Mouse (Mus musculus) forebrain, embryonic 11.5 days (tissue): ENCODE data around the gene Fen1. TPM values are rescaled to one million over a fixed set of nuclear protein-coding genes. Genes with fewer than 3 reads are reported as not detected.

Experiments used
- ATAC-seq: fragments of 200-750 bp; cut with Nextera tagmentation; replicated peaks from 2 replicates; pipeline ENCODE4 v1.8.0; 2017; ENCODE audit warnings: moderate TSS enrichment; ENCODE audit not compliant: low FRiP score
- DNase-seq: peaks from one replicate; pipeline ENCODE4 v3.0.0-alpha.2; 2017; ENCODE audit warnings: low spot score
- H3K27ac ChIP-seq: fragments of 300-500 bp; sonication (generic); 2 replicates; pipeline ENCODE4 v1.5.1; 2014; ENCODE audit warnings: low read depth, low read length
- H3K27me3 ChIP-seq: fragments of 300-500 bp; sonication (generic); 2 replicates; pipeline ENCODE4 v1.6.1; 2014; ENCODE audit warnings: mild to moderate bottlenecking, low read length, mixed read lengths; ENCODE audit not compliant: control insufficient read depth, insufficient read depth
- H3K36me3 ChIP-seq: fragments of 300-500 bp; sonication (generic); 2 replicates; pipeline ENCODE4 v1.6.1; 2014; ENCODE audit warnings: mild to moderate bottlenecking, low read length, moderate library complexity, mixed read lengths; ENCODE audit not compliant: control insufficient read depth, insufficient read depth
- H3K4me1 ChIP-seq: fragments of 300-500 bp; sonication (generic); replicated peaks from 2 replicates; pipeline ENCODE4 v1.6.1; 2014; ENCODE audit warnings: low read length, mixed read lengths; ENCODE audit not compliant: control insufficient read depth, insufficient read depth
- H3K4me2 ChIP-seq: fragments of 300-500 bp; sonication (generic); 2 replicates; pipeline ENCODE4 v1.6.1; 2014; ENCODE audit warnings: low read depth, mild to moderate bottlenecking, low read length, moderate library complexity, mixed read lengths; ENCODE audit not compliant: severe bottlenecking
- H3K4me3 ChIP-seq: fragments of 300-500 bp; sonication (generic); 2 replicates; pipeline ENCODE4 v1.5.1; 2014; ENCODE audit warnings: low read depth, low read length
- H3K9ac ChIP-seq: fragments of 300-500 bp; sonication (generic); 2 replicates; pipeline ENCODE4 v1.6.1; 2014; ENCODE audit warnings: low read length
- H3K9me3 ChIP-seq: fragments of 300-500 bp; sonication (generic); 2 replicates; pipeline ENCODE4 v1.6.1; 2016; ENCODE audit warnings: low read length, mixed read lengths; ENCODE audit not compliant: control insufficient read depth
- WGBS: fragments of 180-500 bp; shearing (Covaris S2); extraction: QIAGEN DNeasy Blood & Tissue Kit; methylation state at CpG from one replicate; pipeline ENCODE4 v1.1.7; 2014; 5-methylcytosine and 5-hydroxymethylcytosine counted together
- polyA plus RNA-seq: library from polyadenylated mRNA; unstranded; fragments of >200 nt; fragmentation: Nextera tagmentation; extraction: Ambion mirVana; gene quantifications from 2 replicates; pipeline ENCODE4 v1.2.1, GENCODE M21; 2014

Fen1 gene
- polyA plus RNA-seq = 151 TPM in 2 replicates

DNA sequence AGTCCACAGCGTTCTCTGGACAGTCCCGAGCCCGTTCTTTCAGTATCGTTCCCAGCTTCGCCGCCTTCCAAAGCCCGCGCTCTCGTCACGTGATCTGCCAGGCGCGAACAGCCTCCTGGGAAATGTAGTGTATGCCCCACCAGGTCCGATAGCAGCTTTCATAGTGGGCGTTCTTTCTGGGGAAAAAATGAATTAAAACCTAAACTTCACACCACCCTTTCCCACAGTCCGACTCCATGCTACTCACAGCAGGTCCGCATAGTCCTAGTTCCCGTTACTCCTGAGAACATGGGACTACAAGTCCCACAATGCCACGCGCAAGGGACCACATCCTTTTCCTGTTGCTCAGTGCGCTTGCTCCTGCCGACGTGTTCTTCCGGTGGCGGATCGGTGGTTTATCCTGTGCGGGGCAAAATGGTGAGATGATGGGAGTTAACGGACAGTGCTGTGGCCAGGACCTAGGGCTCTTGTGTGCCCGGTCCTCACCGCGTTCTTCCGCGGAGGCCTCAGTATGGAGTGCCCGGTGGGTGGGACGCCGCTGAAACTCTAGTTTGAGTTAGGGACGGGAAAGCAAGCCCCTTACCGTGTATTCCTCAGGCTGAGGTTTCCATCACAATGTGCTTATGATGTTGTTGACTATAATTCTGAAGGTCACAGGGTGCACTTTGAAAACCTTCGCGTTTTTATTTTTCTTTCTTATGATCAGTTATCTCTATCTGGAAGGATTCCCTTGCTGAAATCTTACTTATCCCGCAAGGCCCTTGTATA lies at the start of gene Fen1, which contains the start of gene Tmem258:
Gene Fen1, minus strand, starts transcription at position 322 of the 768 bp plus-strand sequence.
Gene Tmem258, plus strand, starts transcription at position 167 of the 768 bp plus-strand sequence.
- Histone ChIP-seq H3K27ac (peak within 1 kb of the TSS; percentile 81), H3K9ac (peak within 1 kb of the TSS; percentile 79), H3K4me3 (peak within 1 kb of the TSS; percentile 67), H3K4me1 (peaks cover 5% of the 10 kb centered on the region; the same call in 1 of the 2 replicates), H3K27me3 (no peaks in the 10 kb centered on the region), H3K4me2 (peak within 1 kb of the TSS; percentile 76), H3K36me3 (peaks cover 11% of the 10 kb centered on the region), H3K9me3 (no peaks in the 10 kb centered on the region)
- DNase-seq (peak; percentile 93), ATAC-seq (peak; percentile 94)
- WGBS = under 1% methylated on average over 40 of the region's 40 CpGs

DNA sequence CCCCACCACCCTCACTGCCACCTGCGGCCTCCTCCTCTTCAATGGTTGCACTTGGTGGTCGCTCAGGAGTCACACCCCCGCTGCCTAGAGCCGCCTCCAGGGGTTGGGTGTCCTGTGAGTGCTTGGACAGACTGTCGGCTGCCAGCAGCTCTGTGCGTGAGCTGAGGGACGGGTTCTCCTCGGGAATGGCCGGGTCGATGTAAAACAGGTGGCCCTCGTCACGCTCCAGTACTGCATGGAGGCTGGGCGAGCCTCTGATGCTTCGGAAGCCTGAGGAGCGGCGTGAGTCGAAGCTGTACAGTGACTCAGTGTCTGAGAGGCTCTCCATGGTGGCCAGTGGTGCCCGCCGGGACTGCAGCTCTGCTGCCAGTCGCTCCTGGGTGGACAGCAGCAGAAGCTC lies 44.2 kb upstream of the Fen1 start:
- H3K36me3 ChIP-seq = no peaks in the 10 kb centered on the region
- no peak overlapping the region for H3K9ac ChIP-seq
- H3K4me1 ChIP-seq = peaks cover under 1% of the 10 kb centered on the region; the same call in 1 of the 2 replicates
- no peak overlapping the region for H3K4me3 ChIP-seq
- no peaks in the 10 kb centered on the region for H3K9me3 ChIP-seq
- 61% methylated on average over 20 of the region's 20 CpGs for WGBS
- no peak for DNase-seq
- H3K27me3 ChIP-seq = no peaks in the 10 kb centered on the region
- H3K27ac ChIP-seq = no peak overlapping the region
- no peak for ATAC-seq
- H3K4me2 ChIP-seq = no peak overlapping the region

DNA sequence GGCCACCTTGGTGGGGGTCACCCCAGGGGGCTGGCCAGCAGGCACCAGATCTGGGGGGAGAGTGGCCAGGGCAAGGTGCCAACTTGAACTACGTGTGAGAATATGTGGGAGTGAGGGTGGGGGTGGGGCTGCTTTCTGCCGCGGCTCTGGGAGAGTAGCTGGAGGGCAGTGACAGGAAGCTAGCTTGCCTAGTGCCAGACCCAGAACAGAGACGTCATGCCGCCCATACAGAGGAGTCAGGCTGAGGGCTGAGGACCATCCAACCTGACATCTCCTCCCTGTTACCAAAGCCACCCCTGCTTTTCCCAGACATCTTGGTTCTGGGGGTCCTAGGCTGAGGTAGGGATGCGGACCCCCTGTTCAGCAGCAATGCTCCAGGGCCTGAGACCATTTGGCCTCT lies 43.2 kb upstream of the Fen1 start:
- 56% methylated on average over 6 of the region's 6 CpGs for WGBS
- no peak for DNase-seq
- H3K4me3 ChIP-seq = no peak overlapping the region
- H3K9me3 ChIP-seq = no peaks in the 10 kb centered on the region
- no peak overlapping the region for H3K27ac ChIP-seq
- H3K4me2 ChIP-seq = no peak overlapping the region
- no peak for ATAC-seq
- no peaks in the 10 kb centered on the region for H3K27me3 ChIP-seq
- no peak overlapping the region for H3K9ac ChIP-seq
- H3K4me1 ChIP-seq = peaks cover 5% of the 10 kb centered on the region; the same call in 1 of the 2 replicates
- no peaks in the 10 kb centered on the region for H3K36me3 ChIP-seq

DNA sequence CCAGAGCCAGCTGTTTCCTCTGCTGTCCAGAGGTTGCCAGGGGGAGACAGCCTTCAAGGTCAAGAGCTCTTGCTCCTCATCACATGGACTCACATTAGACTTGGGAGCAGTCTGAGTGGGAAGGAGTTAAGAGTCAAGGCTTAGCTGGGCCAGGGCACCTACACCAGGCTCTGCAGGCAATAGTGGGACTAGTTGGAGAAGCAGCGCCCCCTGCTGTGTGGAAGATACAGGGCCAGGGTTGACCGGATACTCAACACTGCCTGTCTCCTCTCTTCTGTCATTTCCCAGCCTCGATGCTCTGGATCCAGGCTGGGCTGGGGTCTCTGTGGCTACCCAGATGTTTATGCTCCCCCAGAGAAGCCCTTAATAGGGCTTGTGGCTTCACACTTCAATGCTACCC lies 40.2 kb upstream of the Fen1 start:
- Histone ChIP-seq H3K9ac (no peak overlapping the region), H3K27me3 (peaks cover 9% of the 10 kb centered on the region), H3K36me3 (no peaks in the 10 kb centered on the region), H3K4me1 (peaks cover 10% of the 10 kb centered on the region), H3K4me2 (no peak overlapping the region), H3K9me3 (no peaks in the 10 kb centered on the region), H3K27ac (no peak overlapping the region), H3K4me3 (no peak overlapping the region)
- ATAC-seq (no peak), DNase-seq (no peak)
- 33% methylated on average over 3 of the region's 3 CpGs for WGBS

DNA sequence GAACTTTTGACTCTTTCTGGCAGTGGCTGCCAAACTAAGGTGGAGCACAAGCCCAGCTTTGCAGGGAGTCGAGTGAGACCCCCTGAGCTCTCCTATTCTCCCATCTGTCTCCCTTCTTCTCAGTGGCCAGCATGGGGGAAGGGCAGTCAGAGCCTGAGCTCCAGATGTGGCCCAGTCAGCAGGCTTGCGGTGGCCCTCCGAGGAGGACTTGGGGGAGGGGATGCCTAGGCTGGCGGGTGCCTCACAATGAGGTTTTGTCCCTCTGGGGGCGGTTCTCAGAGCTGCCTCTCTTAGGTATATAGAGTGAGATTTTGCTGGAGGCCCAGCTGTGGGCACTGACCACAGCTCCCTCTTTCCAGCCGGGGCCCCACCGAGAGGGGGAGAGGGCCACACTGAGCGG lies 38.9 kb upstream of the Fen1 start:
- peaks cover 9% of the 10 kb centered on the region for H3K27me3 ChIP-seq
- H3K4me3 ChIP-seq = no peak overlapping the region
- peak overlapping the region; percentile 20; the same call in 1 of the 2 replicates for H3K9ac ChIP-seq
- WGBS = 6% methylated on average over 8 of the region's 8 CpGs
- no peak overlapping the region for H3K27ac ChIP-seq
- ATAC-seq (no peak), DNase-seq (peak; percentile 67)
- peaks cover 10% of the 10 kb centered on the region for H3K4me1 ChIP-seq
- H3K4me2 ChIP-seq = no peak overlapping the region
- no peaks in the 10 kb centered on the region for H3K9me3 ChIP-seq
- H3K36me3 ChIP-seq = no peaks in the 10 kb centered on the region

DNA sequence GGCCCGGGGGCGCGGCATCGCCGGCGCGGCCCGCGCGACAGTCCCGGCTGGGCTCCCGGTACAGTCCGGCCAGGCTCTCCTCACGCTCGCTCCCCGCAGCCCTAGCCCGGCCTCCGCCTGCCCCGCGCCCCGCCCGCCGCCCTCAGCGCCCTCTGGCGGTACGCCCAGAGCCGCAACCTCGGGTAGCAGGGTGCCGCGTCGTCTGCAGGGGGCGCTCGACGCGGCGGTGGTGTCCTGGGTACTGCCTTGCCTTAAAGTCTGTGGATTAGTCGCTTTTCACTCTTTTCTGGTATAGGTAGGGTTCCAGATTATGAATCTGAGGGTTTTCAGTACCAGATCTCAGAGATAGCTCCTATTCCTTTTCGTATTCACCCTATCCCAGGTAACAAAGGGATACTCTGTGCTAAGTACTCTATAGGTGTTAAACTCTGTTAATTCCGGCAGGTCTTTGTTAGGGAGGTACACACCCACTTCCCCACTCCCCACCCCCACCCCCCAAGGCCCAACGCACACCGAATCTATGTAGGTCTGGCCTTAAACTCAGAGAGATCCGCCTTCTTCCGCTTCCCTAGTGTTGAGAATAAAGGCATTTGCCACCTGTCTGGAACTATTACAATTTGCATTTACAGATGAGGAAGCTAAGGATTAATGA lies 36.8 kb upstream of the Fen1 start, which contains the start of gene Myrf:
Gene Myrf, minus strand, starts transcription at position 95 of the 652 bp plus-strand sequence.
- Histone ChIP-seq H3K9me3 (no peaks in the 10 kb centered on the region), H3K4me2 (peak within 1 kb of the TSS; percentile 80), H3K9ac (peak within 1 kb of the TSS; percentile 63), H3K4me1 (peaks cover 10% of the 10 kb centered on the region), H3K27ac (no peak within 1 kb of the TSS), H3K4me3 (peak within 1 kb of the TSS; percentile 42), H3K27me3 (peaks cover 9% of the 10 kb centered on the region), H3K36me3 (no peaks in the 10 kb centered on the region)
- WGBS = 7% methylated on average over 43 of the region's 43 CpGs
- DNase-seq = peak; percentile 92
- ATAC-seq = peak; percentile 84

DNA sequence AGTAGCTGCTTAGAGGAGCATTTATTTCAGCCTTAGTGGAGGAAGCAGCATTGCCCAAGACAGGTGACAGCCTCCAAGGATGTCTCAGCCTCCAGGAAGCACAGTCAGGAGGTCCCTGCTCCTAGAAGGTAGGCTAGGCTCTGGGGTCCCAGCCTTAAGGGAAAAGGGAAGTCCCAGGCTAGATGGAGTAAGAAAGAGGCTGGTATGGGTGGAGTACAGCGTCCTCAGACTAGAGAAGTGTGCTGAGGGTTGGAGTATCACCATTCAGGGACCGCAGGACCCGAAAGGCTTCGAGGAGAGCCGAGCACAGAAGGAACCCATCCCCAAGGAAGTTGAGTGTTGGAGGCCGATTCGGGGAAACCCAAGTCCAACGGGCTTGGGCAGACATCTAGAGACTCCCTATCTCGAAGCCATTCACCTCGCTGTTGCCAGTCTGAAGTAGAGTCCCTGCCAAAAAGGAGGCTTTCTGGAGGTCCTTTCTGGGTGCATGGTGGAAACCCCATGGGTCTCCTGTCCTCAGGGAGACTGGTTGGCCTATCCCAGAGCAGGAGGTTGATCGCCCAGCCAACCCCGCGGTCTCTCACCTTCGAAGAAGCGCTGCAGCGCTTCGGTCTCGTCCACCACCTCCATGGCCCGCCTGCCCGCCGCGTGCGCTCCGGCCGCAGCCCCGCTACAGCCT lies 36.1 kb upstream of the Fen1 start:
- Histone ChIP-seq H3K4me3 (peak overlapping the region; percentile 42), H3K4me2 (peak overlapping the region; percentile 80), H3K4me1 (peaks cover 10% of the 10 kb centered on the region), H3K9ac (peak overlapping the region; percentile 63), H3K27ac (no peak overlapping the region), H3K36me3 (no peaks in the 10 kb centered on the region), H3K9me3 (no peaks in the 10 kb centered on the region), H3K27me3 (peaks cover 9% of the 10 kb centered on the region)
- WGBS = 4% methylated on average over 26 of the region's 26 CpGs
- DNase-seq (no peak), ATAC-seq (no peak; the same call in 1 of the 2 replicates)

DNA sequence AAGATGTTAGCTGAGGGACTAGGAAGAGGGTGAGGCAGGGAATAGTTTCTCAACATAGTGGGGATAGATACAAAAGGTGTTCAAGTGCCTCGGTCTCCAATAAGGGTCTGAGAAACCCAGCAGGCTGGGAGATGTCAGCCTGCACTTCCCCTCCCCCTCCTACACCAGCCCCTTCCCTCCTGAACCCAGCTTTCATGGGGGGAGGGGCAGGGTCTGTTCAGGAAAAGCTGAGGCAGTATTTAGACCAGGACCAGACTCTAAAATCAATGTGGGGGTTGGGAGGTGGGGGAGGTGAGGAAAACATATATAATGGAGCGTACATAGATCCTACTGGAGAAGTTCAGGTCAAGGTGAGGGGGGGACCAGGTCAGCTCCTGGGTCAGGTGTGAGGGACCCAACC lies 35.5 kb upstream of the Fen1 start:
- H3K9ac ChIP-seq = no peak overlapping the region
- H3K4me3 ChIP-seq = no peak overlapping the region
- H3K27me3 ChIP-seq = peaks cover 9% of the 10 kb centered on the region
- peaks cover 10% of the 10 kb centered on the region for H3K4me1 ChIP-seq
- WGBS = 35% methylated on average over 2 of the region's 2 CpGs
- no peak overlapping the region for H3K27ac ChIP-seq
- no peaks in the 10 kb centered on the region for H3K9me3 ChIP-seq
- ATAC-seq (no peak), DNase-seq (no peak)
- no peaks in the 10 kb centered on the region for H3K36me3 ChIP-seq
- H3K4me2 ChIP-seq = no peak overlapping the region
